Mouse (Mus musculus) mesoderm, embryonic 11.5 days (tissue): Measurements from ENCODE around the gene Ccz1.

ENCODE experiments used
- DNase-seq: peaks from one replicate; pipeline ENCODE4 v3.0.0-alpha.2; 2012; ENCODE audit warnings: low read depth, low spot score

Ccz1 gene

DNA sequence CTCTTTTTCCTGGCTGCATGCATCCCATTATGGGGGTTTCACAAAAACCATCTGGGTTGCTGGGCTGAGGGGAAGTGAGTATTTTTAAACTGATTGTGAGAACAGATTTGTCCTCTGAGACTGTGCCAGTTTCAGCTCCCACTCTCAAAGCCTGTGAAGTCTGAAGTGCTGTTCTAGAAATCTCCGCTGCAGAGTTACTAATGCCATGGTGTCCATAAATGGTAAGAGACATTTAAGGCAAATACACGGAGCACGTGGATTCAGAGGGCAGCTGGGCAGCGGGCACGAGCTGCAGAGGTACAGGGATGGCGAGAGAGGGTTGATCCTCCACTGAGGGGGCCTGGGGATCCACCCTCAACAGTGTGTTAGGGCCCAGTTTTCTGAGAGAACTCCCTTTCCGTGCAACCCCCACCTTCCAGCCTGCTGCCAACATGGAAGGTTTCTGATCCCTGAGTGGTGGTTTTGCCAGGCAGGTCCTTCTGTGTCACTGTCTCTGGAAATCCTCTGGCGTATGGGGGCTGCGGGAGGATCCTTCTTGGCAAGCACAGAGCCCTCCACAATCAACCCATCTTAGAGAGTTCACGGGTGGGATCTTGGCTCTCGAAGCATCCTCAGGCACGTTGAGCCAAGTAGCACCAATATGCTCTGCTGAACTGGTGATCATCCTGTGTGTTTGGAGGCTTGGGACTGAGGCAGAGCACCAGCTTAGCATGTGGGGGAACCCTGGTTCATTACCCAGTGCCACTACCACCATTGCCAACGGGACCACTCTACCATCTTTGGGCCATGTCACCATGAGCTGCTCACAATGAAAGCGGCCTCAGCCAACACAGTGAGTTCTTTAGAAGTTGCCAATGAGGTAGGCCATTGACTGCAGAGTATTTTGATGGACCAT lies 71.2 kb downstream of the Ccz1 start:
- DNase-seq: no peak

DNA sequence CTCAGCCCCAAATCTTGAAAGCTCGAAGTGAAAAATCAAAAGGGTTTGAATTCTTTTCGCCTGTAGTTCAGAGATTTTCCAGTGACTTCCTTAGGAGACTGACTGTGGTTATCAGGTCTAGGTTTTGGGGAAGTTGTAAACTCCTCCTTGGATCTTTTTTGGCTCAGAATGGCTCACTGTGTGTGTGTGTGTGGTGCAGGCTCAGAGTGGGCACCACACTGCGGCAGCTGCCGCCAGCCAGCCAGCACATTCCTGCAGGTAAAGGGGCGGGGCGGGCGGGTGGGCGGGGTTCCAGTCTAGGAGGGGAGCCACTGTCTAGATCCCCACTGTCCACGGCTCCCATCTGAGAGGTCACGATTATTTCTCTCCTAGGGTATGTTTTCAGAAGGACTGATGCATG lies 73.1 kb downstream of the Ccz1 start:
- no peak for DNase-seq
